Mouse (Mus musculus) embryo, embryonic 10.5 days (tissue): ENCODE data around the gene Def8.
"Not testable (repeated sequence)": the region's sequence is repeated elsewhere in the genome, so short reads cannot be mapped to it uniquely, and the experiment has no call there.

Experiments
- DNase-seq: peaks from one replicate; pipeline ENCODE4 v3.0.0-alpha.2; 2015; ENCODE audit warnings: low spot score

Gene Def8

DNA sequence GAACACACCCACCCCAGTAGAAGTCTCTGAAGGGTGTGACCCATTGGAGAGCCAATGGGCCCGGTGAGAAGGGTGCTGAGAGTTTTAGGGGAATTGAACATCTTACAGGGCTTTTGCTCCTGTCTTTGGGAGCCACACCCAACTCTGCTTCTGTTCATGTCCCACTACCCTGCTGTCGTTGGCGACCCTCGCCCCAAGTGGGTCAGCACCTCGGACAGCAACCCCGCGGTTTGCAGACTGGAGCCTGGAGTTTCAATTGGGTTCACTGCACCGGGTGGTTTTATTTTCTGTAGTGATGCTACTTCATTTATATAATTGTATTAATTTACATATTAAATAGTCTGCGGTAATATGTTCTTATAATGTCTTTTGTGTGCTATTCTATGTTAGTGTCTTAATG, 9.1 kb upstream of the Def8 start:
- DNase-seq, result peak; percentile 62

DNA sequence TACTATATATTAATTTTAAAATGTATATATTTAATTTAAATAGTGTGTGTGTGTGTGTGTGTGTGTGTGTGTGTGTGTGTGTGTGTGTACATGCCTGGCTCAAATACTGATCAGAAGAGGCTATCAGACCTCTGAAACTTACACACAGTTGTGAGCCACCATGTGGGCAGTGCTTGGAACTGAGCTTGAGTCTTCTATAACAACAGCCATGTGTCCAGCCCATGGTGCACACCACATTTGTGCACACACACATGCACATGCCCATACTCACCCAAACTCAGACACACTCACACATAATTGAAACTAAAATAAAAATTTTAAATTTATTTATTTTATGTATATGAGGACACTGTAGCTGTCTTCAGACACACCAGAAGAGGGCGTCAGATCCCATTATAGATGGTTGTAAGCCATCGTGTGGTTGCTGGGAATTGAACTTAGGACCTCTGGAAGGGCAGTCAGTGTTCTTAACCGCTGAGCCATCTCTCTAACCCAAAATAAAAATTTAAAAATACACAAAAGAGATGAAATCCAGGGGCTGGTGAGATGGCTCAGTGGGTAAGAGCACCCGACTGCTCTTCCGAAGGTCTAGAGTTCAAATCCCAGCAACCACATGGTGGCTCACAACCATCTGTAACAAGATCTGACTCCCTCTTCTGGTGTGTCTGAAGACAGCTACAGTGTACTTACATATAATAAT, 8.2 kb upstream of the Def8 start:
- DNase-seq, result not testable (repeated sequence)

DNA sequence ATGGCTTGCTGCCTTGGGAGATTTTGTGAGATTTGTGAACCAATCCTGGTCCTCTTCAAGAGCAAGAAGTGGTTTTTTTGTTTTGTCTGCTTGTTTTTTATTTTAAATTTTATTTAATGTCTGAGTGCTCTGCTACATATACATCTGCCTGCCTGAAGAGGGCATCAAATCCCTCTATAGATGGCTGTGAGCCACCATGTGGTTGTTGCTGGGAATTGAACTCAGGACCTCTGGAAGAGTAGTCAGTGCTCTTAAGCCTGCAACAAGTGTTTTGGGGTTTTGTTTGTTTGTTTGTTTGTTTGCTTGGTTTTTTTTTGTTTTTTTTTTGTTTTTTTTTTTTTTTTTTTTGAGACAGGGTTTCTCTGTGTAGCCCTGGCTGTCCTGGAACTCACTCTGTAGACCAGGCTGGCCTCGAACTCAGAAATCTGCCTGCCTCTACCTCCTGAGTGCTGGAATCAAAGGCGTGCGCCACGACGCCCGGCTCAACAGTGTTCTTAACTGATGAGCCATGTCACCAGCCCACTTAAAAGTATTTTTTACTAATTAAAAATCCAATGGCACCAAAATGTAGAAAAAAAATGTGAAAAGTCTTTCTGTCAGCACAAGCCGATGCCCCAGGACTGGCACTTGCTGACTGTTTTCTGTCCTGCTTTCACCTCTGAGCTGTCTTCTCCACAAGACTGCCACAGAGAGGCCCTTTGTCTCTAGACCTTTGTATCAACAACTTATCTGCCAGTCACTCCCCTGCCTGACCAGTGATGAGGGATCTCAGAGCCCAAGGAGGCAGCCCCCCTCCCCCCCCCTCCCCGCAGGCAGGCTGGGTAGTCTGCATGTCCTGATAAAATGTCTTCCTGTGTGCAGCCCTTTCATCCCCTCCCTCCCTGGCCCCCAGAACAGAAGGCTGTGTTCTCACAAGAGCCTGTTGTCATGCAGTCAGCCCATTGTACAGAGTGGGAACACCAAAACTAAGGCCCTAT, 7.1 kb upstream of the Def8 start:
- DNase-seq, result no peak

DNA sequence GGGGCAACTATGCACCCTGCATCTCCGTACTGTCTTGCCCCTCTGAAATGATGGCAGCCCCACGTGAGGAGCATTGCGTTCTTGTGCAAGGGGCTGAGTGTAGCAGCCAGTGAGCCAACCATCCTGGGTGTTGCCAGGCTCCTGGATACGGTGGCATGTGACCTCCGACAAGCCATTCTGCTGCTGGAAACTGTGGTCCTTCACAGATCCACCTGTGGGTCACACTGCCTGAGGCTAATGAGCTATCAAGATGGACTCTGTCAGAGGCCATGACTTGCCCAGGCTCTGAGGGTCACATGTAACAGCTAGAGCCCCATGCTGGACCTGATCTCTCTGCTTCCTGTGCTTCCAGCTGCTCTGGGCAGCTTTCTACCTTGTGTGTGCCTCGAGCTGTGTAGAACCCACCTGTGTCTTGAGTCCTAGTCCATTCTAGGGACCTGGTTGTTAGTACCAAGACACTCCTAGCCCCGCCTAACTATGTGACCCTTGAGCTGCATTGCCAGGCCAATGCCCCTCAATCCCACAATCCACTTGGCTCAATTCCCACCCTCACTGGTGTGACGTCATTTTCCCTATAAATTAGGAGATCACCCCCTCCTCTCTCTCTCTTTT, 6.3 kb upstream of the Def8 start:
- no peak for DNase-seq

DNA sequence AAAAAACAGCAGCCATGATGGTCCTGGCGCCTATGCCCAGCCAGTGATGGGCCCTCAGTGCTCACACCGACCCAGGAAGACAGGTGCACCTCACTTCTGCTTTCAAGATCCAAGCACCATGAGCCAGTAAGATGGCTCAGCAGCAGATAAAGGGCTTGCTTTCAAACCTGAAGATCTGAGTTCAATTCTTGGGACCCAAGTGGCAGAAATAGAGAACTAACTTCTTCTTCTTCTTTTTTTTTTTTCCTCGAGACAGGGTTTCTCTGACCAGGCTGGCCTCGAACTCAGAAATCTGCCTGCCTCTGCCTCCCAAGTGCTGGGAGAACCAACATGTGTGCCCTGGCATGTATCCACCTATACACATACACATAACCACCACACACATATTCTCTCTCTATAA, 3.6 kb upstream of the Def8 start:
- DNase-seq, result no peak

DNA sequence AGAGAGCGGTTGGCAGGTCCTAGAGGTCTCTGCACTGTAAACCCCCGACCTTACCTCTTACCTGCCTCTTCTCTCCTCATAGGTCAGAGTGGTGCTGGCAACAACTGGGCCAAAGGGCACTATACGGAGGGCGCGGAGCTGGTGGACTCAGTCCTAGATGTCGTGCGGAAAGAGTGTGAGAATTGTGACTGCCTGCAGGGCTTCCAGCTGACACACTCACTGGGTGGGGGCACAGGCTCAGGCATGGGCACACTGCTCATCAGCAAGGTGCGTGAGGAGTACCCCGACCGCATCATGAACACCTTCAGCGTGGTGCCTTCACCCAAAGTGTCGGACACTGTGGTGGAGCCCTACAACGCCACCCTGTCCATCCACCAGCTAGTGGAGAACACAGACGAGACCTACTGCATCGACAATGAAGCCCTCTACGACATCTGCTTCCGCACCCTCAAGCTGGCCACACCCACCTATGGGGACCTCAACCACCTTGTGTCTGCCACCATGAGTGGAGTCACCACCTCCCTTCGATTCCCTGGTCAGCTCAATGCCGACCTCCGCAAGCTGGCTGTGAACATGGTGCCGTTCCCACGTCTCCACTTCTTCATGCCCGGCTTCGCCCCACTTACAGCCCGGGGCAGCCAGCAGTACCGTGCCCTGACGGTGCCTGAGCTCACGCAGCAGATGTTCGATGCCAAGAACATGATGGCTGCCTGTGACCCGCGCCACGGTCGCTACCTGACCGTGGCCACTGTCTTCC, 2.6 kb upstream of the Def8 start:
- no peak for DNase-seq

DNA sequence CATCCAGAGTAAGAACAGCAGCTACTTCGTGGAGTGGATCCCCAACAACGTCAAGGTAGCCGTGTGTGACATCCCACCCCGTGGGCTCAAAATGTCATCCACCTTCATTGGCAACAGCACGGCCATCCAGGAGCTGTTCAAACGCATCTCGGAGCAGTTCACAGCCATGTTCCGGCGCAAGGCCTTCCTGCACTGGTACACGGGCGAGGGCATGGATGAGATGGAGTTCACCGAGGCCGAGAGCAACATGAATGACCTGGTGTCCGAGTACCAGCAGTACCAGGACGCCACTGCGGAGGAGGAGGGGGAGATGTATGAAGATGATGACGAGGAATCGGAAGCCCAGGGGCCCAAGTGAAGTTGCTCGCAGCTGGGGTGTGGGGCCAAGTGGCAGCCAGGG, 2.0 kb upstream of the Def8 start:
- no peak for DNase-seq

DNA sequence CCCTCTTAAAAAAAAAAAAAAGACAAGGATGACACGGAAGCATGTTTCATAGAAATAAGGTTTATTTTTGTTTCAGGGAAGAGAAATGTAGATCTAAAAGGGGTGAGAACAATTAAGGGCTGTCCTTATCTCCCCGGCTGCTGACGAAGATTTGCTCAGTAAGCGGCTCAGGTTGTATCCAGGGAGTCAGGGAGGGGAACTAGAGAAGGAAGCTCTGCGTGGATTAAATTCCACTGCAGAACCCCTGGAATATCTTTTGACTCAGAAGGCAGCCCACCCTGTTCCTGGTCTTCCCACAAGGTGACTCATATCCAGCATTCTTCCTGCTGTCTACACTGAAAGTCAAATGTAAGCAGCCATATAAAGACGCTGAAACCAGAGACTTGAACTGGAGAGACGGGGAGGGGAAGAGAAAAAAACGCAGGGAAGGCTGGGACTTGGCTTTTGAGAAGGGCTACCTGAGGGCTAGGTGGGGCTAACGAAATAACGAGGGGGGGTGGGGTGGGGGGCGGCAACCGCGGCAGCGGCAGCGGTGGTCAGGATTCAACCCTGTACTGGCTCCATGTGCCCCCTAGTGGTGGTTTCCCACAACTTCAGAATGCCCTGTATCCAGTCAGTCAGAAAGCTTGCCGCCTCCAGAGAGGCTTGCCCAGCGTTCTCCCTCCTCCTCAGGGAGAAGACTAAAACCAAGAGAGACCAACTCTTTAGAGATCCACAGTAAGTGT, 1.1 kb upstream of the Def8 start:
- DNase-seq, result peak; percentile 87

DNA sequence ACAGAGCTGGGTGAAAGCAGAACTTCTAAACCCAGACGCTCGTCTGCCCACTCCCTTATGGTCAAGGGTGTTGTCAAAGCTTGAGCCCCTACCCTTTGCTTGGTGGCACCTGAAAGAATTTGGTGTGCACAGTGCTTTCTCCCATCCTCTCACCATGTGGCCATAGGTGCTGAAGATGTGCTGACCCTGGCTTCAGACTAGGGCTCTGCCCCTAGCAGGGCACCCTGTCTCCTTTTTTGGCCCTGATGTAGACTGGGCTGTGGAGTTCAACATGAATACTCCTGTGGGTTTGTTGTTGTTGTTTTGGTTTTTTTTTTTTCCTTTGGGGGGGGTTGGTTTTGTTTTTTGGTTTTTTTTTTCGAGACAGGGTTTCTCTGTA, 557 bp upstream of the Def8 start:
- DNase-seq, result no peak

DNA sequence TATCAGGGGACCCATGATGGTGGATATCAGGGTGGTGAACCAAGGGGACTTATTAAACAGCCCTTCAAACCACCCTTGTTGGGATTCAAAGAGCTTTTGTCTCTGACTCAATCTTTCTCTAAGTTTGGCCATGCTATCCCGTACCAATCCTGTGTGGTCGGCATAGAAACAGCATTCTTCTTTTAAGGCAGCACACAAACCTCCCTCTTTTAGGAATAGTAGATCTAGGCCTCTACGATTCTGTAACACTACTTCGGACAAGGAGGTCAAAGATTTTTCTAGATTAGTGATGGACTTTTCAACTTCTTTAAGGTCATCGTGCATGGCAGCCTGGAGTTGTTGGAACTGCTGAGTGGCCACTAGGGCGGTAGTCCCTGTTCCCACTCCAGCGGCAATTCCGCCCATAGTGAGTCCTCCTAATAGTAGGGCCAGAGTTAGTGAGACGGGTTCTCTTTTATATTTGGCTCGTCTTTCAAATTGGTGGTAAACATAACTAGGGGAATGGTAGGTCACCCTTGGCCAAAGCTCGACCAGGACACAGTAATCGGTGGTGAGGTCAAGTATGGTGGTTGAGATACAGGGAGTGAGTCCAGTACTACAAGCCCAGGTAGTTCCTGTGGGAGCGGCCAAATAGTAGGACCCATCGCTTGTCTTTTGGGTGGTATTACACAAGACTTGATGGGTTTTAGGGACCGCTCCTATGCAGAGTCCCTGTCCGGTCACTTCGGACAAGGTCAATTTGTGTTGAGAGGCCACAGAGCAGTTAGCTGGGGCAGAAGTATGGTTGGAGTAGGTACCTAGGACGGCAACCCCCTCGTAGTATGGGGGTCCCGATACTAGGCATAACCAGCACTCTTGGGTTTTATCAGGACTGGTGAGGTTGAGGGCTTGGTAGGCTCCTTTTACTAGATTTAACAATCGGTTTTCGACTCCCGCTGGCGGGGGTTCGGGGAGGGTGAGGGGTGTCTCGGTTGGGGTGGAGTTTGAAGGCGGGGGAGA, 3.5 kb downstream of the Def8 start:
- no peak for DNase-seq

DNA sequence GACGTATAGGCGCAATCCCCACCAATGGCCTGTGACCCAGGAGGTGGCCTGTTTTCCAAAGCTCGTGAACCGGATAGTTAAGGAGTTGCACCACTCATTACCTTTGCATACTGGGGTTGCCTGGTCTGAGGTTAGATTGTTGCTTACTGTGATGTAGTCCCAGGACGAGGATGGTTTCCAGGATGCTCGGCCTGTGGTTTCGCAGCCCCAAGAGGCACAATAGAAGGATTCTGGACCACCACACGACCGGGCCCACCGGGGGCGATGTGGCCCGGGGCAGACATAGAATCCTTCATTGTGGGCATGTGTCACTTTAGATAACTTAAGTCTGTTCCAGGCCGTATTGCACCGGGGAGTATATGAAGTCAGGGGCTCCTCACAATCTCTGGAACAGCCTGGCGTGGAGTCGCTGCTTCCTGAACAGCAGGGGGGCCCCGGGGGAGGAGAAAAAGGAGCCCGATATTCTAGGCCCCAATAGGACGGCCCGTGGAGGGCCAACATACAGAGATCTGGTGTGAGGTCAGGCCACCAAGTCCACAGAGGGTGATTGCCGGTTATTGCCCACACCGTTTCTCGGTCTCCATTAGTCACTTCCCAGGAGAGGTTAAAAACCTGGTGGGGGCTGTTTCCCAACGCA, 4.4 kb downstream of the Def8 start:
- no peak for DNase-seq

DNA sequence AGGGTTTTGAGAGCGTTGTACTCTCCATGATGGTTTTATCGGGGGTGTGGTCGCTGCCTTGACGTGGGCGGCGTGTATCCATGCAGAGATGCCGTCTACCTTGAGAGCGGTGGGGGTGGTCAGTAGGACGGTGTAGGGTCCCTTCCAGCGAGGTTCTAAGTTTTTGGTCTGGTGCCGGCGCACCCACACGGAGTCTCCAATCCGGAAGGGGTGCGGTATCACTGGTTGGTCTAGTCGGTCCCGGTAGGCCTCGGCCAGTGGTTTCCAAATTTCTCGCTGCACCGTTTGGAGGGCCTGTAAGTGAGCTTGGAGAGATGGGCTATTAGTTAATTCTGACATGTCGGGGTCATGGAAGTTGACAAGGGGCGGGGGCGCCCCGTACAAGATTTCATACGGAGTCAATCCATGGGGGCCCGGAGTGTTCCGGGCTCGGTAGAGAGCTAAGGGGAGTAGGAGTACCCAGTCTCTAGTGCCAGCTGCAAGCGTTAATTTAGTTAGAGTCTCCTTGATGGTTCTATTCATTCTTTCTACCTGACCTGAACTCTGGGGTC, 5.1 kb downstream of the Def8 start:
- no peak for DNase-seq

DNA sequence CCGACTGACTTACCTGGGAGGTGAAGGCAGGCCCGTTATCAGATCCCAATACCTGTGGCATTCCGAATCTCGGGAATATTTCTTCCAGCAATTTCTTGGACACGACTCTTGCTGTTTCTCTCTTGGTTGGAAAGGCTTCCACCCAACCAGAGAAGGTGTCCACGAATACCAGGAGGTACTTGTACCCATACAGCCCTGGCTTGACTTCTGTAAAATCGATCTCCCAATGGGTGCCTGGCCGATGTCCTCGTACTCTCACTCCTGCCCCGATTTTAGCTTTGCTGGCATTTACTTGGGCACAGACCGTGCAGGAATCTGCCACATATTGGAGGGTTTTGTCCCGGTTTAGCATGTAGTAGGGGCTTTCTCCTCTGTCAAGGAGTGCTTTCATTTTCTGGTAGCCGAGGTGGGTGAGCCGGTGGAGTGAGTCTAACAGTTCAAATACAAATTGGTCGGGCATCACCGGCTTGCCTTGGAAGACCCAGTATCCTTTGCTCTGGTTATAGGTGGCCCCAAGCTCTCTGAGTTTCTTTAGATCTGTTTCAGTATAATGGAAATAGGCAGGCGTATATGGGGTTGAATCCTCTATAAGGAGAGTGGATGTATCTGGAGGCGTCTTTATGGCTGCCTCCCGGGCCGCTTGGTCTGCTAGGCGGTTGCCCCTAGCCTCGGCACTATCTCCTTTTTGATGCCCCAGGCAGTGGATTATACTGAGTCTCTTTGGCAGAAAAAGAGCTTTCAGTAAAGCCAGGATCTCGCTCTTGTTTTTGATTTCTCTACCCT, 5.8 kb downstream of the Def8 start:
- no peak for DNase-seq

DNA sequence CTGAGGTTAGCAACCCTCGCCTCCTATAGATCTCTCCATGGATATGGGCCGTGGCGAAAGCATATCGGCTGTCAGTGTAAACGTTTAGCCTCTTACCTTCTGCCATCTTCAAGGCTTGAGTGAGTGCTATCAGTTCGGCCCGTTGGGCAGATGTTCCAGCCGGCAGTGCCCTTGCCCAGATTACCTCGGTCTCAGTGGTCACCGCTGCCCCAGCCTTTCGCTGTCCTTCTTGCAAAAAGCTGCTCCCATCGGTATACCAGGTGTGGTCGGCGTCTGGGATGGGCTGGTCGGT, 6.3 kb downstream of the Def8 start:
- DNase-seq, result not testable (repeated sequence)

DNA sequence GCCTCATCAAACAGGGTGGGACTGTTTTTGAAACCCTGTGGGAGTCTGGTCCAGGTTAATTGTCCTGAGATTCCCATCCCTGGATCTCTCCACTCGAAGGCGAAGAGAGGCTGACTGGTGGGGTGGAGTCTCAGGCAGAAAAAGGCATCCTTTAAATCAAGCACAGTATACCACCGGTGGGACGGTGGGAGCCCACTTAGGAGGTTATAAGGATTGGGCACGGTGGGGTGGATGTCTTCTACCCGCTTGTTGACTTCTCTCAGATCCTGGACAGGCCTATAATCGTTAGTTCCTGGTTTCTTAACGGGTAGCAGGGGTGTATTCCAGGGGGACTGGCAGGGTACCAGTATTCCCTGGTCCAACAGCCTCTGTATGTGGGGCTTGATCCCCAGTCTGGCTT, 7.6 kb downstream of the Def8 start:
- not testable (repeated sequence) for DNase-seq

DNA sequence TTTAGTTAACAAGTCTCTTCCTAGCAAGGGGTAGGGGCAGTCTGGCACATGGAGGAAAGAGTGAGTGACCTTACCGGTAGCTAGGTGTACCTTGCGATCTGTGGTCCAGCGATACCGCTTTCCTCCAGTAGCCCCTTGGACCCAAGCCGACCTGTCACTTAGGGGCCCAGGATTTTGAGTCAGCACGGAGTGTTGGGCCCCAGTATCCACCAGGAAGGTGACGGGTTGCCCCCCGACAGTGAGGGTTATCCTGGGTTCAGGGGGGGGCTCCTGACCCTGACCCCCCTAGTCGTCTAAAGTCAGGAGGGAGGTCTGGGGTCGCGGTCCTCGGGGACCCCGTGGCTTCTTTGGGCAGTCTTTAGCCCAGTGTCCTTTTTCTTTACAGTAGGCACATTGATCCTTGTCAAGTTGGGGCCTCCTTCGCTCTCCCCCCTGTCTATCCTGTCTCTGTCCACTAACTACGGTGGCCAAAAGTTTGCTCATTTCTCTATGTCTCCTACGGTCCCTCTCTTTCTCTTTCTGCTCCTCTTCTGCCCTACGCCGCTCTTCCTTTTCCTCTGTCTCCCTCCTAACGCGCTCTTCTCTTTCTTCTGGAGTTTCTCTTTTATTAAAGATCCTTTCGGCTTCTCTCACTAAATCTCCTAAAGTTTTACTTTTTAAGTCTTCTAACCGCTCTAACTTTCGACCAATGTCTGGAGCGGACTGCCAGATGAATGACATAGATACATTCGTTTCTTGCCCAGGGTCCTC, 8.5 kb downstream of the Def8 start:
- no peak for DNase-seq

DNA sequence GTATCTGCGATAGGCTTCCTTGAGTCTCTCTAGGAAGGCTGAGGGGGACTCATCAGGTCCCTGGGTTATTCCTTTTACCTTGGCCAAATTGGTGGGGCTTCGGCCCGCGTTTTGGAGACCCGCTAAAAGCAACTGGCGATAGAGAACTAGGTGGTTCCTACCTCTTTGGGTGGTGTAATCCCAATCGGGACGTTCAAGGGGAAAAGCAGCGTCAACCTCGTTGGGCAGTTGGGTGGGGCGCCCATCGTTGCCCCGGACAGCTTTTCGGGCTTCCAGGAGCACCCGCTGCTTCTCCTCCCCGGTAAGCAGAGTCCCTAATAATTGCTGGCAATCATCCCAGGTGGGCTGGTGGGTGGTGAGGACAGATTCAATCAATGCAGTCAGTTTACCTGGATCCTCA, 9.1 kb downstream of the Def8 start:
- DNase-seq, result no peak
